Mouse (Mus musculus) adrenal gland, postnatal 36 days (tissue): ENCODE data around the gene Map1lc3b. TPM values are rescaled to one million over a fixed set of nuclear protein-coding genes. Genes with fewer than 3 reads are reported as not detected.

Experiments used
- DNase-seq, 2 experiments: peaks; one replicate each; pipeline ENCODE4 v3.0.0; 2021; ENCODE audit warnings: mixed read lengths in 1 of 2
- total RNA-seq, 2 experiments: library from RNA; stranded (reverse); gene quantifications; 2 replicates each; pipeline ENCODE4 v1.2.3; 2021

Gene Map1lc3b
- total RNA-seq, 2 experiments from 2014 or later = 179 to 206 TPM

GRCm38 (mm10) chr8:121607661-121608060 lies 17.5 kb downstream of the Map1lc3b start:
- no peak for DNase-seq

DNA sequence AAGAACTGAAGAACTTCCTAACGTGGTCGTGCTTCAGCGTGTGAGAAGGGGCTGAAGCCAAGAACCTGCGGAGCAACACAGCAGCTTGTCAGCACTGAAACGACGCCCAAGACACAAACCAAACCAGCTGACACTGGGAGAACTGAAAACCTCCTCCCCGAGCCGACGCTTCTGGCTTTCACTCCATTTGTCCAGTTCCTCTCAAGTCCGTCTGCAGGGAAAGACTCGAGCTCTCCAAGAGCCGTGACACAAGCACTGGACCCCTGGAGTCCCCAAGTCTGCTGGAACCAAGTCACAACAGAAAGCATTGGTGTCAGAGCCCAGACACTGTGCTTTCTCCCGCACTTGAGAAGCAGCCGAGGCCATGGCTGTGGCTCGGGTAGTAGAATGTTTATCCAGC lies 19.1 kb downstream of the Map1lc3b start:
- no peak for DNase-seq

DNA sequence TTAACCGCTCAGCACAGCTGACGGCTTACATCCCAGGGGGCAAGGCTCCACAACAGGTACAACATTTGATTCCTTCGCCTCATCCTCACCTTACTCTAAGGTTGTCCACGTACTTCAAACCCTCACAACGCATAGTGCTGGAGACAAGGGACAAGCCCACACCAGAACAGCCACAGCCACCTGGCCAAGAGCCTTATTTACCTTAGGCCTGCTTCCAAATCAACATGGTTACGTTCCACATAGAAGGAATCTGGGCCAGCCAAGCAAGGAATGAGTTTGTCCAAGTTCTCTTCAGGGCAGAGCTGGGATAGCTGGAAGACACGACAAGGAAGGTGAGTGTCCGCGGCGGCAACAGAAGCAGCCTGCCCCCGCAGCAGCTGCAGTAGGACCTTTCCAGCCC lies 19.8 kb downstream of the Map1lc3b start:
- DNase-seq = no peak

- no peak for DNase-seq
These were observed 23.3 kb downstream of the Map1lc3b start for GRCm38 (mm10) chr8:121613419-121613818.

DNA sequence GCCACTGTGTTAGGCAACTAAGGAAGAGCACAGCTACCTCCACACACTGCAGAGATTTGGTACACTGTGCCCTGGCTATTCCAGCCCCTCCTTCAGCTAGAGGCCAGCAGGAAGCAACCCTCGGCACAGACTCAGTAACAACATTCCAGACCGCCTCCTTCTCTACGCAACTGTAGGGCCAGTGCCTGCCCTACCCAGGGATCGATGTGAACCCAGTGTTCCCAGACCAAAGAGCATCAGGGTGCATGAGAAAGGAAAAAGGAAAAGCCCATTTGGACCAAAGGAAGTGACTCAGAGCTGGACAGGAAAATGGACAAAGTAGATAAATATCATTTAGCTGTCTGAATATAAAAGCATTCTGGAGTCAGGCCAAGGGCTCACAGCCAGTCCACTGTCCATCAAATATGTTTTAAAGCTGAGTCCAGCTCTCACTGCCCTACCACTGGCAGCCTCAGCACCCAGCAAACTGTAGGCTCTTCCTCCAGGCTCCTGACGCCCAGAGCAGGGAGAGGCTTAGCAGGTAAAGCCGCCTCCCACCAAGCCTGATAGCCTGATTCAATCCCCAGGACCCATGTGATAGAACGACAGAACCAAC lies 29.3 kb downstream of the Map1lc3b start:
- peak; percentile 68 to 83 for DNase-seq

GRCm38 (mm10) chr8:121620801-121621516 lies 30.8 kb downstream of the Map1lc3b start:
- peak; percentile 58 to 64 for DNase-seq

GRCm38 (mm10) chr8:121621879-121622278 lies 31.7 kb downstream of the Map1lc3b start:
- no peak for DNase-seq

DNA sequence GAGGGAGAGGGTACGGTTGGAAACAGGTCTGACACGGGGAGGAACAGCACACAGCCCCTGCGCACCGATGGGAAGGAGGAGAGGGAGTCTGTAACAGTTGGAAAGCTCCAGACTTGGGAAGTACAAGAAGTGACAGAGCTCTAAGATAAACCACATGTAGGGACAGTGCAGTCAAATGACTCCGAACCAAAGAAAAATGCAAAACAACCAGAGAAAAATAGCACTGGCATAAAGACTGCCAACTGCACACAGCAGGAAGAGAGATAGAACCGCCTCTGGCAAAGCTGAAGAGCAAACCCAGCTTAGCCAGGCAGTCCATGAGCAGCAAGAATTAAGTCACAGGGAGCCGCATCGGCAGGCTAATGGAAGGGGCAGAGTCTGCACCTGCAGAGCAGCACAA lies 32.9 kb downstream of the Map1lc3b start:
- no peak for DNase-seq

GRCm38 (mm10) chr8:121628681-121629080 lies 38.5 kb downstream of the Map1lc3b start:
- DNase-seq = no peak

DNA sequence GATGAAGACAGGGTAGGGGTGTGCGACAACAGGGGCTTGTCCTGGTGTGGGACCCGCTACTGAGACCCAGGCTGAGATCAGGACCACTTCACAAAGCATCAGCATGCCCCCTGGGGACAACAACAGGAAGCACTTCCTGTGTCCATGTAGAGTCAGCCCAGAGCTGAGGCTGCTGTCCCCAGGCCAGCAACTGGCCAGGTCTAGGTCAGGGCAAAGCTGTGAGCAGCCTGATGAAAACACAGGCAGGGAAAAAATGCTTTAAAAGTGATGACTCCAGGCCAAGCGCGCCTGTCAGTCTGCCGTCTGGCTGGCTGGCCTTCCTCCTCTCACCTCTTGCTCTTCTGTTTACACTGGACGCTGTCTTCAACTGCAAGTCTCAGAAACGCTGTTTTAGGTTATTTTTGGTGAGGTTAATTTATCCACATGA lies 41.5 kb downstream of the Map1lc3b start:
- DNase-seq = peak; percentile 69 to 70

DNA sequence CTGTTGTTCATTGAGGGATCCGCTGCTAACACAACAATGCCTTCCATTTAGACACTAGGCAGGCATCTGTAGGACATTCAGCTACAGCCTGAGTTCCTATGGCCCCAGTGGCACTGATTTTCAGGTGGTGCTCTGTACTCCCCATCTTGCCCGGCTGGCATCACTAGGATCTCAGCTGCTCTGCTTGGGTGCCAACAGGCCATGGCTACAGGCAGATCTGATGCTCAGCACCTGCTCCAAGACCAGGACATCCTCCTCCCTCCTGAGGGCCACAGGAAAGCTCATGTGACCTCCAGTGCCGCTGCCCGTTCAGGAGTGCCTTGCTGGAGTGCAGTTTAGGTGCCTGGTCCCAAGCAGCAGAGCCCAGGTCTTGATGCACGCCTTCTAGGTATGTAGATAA lies 42.2 kb downstream of the Map1lc3b start:
- no peak for DNase-seq

GRCm38 (mm10) chr8:121635534-121635933 lies 45.4 kb downstream of the Map1lc3b start:
- peak; percentile 55 to 67 for DNase-seq

DNA sequence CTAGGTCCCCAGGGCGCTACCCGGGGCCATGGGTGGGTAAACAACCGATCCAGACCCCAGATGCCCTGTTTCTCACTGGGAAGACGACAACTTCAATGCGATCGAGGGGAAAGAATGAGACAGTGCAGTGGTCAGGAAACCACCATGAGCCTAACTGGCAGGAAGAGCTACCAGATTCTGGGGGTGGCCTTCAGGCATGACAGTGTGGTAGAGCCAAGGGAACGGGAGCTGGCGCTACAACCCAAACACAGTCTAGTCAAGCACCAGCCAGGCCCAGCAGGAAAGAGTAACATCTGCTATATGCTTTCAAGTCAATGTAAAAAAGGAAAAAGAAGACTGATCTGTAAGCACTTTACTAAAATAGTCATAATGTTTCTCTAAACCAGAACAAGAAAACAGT lies 46.0 kb downstream of the Map1lc3b start:
- DNase-seq = no peak

- no peak for DNase-seq
These were observed 52.6 kb downstream of the Map1lc3b start for GRCm38 (mm10) chr8:121642804-121643203.

DNA sequence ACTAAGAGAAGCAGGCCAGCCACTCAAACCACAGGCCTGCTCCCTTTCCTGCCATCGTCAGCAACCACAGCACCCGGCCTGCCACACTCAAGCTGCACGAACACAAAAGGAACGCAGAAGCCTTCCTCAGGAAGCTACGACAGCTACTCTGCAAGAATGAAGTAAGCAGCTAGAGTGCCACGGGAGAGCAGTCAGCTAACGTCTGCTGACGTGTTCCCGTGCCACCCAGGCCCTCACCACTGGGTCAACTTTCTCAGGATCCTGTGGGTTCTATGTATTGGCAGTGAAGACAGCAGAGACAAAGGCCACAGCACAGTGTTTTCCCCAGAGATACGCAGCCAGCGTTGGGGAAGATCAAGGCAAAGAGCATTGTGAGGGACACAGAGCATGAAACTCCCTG lies 53.2 kb downstream of the Map1lc3b start:
- no peak for DNase-seq

- no peak for DNase-seq
These were observed 57.5 kb downstream of the Map1lc3b start for GRCm38 (mm10) chr8:121647511-121648215.

Other genes with a start within 250 kb of the Map1lc3b start
- gene 1700018B08Rik, start 46.0 kb upstream of the Map1lc3b start, total RNA-seq = not detected
- gene Fbxo31, start 11.6 kb upstream of the Map1lc3b start, total RNA-seq = 10 to 100 TPM; 45.4 to 54.8 TPM
- gene Zcchc14, start 62.5 kb downstream of the Map1lc3b start, total RNA-seq = 10 to 100 TPM; 43.4 to 53.4 TPM
- gene Jph3, start 139.3 kb downstream of the Map1lc3b start, total RNA-seq = 1 to 10 TPM; 1.1 to 1.8 TPM
- gene Klhdc4, start 239.2 kb downstream of the Map1lc3b start, total RNA-seq = 10 to 100 TPM; 22.7 to 23.1 TPM